Mouse (Mus musculus) liver, adult (tissue): ENCODE data around the gene Rfx4.

Experiments
- GATA4 ChIP-seq: IDR thresholded peaks from 2 replicates; pipeline ENCODE4 v1.6.1; 2014; ENCODE audit warnings: mild to moderate bottlenecking, low read length; ENCODE audit not compliant: insufficient replicate concordance

Gene Rfx4

DNA sequence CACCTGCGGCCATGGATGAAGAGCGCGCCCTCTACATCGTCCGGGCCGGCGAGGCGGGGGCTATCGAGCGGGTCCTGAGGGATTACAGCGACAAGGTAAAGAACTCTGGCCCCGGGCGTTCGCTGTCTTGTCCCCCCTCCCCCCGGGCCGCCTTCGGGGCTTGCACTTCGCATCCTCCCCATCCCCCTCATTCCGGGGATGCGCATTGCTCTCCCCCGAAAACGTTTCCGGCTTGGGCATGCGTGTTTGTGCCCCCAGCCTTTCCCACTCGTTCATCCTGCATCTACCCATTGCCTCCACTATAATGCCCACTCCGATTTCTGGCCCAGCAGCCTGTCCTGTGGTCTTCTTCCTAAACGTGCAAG is 161.9 kb downstream of the Rfx4 start:
- TF ChIP-seq GATA4 = no peak

DNA sequence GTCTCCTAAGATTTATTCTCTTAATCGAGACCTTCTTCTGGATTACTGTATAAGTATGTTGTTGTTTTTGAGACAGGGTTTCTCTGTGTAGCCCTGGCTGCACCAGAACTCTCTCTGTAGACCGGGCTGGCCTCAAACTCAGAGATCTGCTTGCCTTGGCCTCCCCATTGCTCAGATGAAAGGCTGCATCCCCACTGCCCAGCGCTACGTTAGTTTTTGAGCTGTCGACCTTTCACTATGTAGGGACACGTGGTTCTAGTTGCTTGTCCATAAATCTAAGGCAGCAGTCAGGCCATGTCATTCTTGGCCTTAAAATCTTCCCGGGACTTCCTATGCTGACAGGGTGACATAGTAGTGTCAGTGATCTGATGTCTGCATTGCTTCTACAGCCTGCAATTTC is 170.5 kb downstream of the Rfx4 start:
- TF ChIP-seq GATA4 = no peak

DNA sequence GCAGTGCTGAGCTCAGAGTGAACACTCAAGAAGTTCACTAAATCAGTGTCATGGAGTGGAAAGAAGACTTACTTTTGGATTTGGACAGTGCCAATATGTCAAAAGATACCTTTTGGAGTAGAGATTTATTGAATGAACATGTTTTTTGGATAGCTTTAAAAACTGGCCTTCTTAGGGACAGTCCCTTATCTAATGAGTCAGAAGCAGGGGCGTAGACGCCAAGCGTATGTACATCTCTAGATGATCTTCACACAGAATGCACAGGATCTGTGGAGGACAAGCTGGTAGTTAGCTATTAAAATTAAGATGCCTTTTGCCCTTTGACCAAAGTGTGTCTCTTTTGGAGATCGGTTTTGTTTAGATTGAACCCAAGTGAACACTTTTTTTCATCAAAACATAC is 171.0 kb downstream of the Rfx4 start:
- TF ChIP-seq GATA4 = no peak

DNA sequence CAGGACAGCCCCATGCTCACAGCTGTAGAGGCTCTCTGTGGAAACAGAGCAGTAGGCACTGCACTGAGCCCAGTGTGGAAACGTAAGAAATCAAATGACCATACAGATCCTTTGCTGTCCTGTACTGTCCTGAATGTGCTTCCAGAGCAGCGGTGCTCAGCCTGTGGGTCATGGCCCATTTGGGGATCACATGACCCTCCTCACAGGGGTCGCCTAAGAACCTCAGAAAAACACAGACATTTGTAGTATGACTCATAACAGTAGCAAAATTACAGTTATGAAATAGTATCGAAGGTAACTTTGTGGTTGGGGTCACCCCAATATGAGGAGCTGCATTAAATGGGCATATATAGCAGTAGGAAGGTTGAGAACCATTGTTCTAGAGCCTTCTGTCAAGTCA is 172.6 kb downstream of the Rfx4 start:
- TF ChIP-seq GATA4 = no peak

DNA sequence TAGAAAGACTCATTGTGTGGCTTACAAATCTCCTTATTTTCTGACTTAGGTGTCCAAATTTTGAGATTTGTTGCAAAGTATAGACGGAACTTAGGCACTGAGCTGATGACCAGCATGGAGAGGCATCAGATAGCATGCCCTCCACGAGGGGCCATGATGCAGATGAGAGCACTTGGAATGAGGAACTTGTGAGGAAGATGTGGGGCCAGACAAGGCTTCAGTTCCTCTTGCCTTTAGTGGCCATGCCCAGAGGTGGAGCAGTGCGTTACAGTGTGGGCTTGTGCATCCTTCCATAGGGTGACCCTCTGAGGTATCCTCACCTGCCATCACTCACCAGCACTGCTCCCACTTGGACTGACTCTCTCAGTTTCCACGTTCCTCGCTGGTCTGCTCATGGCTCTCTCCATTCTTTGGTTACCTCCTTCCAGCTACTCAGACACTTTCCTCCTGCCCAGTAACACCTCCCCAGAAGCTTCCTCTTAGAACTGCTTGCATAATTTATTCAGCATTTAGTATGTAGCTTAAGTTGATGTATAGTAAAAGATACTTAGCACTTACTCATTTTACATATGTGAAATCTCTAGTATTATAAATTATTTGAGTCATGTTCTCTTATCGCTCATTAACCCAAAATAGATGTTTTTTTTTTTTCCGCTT is 179.8 kb downstream of the Rfx4 start:
- no peak for TF ChIP-seq GATA4

DNA sequence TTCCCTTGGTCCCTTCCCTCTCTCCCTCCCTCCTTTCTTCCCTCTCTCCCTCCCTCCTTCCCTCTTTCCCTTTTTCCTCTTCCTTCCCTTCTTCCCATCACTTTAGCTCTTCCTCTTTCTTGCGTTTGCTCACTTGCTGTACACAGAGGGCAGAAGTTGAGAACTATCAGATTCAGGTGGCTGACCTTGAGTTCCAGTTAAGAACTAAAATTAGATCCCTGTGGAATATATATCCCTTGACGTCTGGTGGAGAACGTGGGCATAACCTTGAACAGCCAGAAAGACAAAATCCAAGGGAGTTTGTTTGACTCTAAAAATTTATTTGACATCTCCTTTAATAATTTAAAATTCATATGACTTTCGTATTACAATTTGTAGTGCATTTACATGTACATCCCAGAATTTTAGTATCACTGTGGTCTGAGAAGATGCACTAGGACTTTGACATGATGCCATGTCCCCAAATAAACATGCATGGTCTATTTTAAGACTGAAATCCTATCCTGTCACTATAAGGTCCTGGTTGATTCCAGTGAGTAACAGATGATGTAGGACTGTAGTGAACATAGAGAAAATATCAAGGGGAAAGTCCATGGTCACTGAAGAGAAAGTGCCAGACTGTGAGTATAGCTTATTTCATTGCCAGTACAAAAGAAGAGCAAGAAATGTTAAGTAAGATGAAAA is 181.1 kb downstream of the Rfx4 start:
- TF ChIP-seq GATA4 = no peak

DNA sequence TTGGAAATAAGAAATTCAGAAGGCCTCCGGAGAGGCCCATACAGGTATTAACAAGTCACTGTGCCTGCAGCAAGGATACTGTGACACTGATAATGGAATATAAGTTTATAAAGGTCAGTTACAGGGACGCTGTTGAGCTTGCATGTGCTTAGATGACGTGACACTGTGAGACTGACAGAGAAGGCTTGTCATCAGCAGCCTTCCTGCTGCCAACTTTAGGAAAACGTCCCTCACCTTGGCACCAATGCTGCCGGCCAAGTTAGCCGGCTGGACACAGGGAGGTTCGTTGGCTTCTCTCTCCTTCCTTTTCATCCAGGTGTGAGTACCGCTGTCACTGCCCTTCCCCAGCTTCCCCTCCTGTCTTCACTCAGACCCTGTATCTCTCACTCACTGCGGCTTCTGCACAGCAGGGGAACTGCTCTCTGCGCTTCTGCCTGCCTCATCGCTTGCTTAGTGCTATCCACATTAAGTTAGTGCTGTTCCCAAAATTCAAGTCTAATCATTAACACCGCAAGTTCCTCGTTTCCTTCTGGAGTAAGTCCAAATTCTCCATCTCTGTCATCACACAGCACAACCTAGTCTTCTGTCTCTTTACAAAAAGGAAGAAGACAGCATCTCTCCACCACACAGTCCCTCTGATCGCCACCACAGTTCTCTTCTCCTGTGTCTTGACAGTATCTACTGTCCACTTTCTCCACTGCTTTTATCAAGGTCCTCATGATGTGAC is 182.4 kb downstream of the Rfx4 start:
- TF ChIP-seq GATA4 = no peak

DNA sequence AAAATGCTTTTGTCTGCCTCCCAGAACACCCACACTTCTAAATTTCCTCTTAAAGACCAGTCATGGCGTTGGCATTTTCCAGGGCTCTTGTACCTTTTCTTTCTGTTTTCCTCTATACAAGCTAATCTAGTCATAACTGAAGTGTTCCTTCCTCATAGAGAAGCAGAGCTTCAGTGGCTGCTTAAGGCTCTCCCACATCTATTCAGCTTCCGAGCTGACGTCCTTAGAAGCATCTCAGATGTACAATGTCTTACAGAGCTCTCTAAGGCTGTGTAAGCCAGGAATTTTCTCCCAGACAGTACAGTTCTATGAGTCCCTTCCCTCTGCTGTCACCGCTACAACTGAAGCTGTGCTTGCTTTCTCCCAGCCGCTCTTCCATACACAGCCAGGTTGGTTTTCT is 183.0 kb downstream of the Rfx4 start:
- no peak for TF ChIP-seq GATA4

DNA sequence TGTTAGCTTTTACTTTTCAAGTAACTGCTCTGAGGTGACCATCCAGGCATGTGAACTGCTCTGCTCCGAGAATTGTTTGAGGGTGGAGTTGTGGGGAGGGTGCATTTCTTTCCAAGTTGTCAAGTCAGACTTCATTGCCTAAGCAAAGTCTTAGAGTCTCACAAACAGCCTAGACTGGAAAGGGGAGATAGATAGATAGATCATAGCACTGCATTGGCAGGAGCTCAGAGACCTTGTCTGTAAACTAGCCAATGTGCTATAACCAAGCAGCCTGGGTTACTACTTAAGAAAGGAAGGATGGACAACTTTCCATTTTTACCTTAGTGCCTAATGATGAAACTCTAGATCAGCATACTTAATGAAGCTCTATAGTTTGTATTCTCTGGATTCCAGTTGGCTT is 184.5 kb downstream of the Rfx4 start:
- no peak for TF ChIP-seq GATA4

DNA sequence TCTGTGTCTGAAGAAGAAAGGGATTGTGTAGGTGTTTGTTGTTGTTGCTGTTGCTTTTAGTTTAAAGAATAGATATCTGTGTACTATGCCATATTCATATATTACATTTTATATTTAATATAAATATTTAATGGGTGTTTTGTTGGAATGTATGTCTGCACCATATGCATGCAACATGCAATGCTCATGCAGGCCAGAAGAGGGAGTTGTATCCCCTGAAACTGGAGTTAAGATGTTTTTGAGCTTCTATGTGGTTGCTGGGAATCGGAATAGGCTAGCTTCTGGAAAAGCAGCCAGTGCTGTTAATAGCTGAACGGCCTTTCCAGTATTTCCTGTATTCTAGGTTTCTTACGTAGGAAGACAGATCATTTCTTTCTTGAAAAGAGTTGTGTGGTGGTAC is 189.8 kb downstream of the Rfx4 start:
- no peak for TF ChIP-seq GATA4

DNA sequence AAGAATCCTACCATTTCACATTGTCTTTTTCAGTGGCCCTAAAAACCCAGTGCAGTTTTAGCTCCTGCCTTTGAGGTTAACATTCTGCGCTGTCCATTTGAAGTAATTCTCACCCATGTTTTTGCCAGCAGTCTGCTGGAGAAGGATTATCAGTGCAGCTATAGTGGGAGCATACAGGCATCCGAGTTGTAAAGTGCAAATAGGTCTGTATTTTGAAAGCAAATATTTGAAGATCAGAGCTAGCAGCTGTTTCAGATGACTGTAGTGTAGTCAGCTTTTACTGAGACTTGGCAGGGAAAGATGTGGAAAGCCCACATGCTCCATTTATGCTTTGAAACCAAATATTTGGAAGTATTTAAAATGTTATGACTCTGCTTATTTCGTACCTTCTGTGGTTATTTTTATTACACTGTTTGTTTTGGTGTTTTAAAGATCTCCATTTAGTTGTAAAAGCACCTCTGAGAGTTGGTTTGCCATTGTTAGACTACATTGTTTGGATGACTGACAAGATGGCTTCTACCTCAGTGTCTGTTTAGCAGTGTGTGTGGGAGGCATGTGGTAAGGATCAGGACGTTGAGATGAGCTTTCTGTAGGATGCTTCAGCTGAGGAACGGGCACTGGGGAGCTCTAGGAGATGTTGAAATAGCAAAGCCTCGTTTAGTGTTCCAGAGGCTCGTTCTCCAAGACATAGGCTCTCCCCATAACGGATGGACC is 193.3 kb downstream of the Rfx4 start:
- no peak for TF ChIP-seq GATA4

DNA sequence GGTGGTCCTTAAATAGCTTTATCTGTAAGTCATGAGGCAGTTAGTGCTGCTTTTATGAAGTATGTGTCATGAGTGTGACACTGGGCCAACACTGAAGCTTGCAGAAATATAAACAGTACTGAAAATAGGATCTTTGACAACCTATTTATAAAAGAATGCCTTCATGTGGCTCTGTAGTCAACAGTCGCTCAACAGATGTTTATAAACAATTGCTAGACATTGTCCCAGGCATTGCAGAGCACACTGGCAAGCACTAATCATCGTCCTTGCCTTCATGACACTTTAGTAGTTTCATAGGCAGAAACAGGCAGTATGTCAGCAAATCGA is 193.8 kb downstream of the Rfx4 start:
- no peak for TF ChIP-seq GATA4

DNA sequence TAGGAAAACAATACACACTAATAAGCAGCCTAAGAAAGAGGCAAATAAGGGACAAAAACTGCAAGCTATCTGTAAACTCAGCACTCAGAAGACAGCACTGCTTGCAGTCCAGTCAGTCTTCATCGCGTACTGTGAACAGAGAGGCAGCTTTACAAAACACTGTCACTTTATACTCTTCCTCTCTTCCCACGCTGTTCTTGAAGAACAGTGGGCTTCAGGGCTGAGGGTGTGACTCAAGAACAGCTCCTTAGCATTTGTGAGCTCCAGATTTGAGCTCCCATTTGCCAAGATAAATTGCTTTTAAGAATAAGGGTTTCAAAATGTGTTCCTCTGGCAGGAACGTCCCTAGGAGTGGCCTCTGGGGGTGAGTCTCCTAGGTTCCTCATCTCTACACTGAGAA is 194.5 kb downstream of the Rfx4 start:
- TF ChIP-seq GATA4 = no peak

DNA sequence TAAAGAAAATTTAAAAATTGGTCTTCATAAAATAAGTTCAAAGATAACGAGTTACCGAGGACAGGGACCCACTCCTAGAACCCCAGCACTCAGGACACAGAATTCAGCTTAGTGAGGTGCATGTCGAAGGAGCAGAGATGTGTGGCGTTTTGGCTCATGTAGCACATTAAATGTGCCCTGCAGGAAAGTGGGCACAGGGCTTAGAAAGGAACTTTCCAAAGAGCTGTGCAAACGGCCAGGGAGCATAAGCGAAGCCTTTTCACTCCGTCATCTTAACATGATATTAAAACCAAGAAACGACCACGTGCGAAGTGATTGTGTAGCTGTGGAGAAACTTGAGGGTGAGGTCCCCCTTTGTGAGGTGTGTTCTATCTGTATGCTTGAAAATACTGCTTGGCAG is 198.4 kb downstream of the Rfx4 start:
- no peak for TF ChIP-seq GATA4
